Mouse (Mus musculus): Measurements from ENCODE around the gene Coro1c. TPM values are rescaled to one million over a fixed set of nuclear protein-coding genes. Genes with fewer than 3 reads are reported as not detected.

Coro1c gene
- total RNA-seq, 2 experiments from 2014 or later = 43.9 to 56.3 TPM

DNA sequence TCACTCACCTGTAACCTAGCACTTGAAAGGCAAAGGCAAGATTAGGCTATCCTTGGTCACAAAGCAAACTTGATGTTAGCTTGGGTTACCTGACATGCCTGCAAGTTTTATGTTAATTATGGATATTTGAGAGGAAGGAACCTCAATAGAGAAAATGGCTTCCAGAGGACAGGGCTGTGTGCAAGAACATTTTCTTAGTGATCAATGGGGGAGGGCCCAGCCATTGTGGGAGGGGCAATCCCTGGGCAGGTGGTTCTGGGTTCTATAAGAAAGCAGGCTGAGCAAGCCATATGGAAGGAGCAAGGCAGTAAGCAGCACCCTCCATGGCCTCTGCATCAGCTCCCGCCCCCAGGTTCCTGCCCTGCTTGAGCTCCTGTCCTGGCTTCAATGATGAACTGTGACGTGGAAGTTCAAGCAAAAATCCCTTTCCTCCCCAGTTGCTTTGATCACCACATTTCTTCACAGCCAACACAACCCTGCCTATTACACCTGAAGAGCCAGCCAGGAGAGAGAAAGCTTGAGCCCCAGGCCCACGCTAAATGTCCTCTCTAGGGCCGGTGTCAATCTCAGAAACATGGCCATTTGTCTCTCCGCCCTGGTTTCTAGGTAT, 20.3 kb downstream of the Coro1c start:
- DNase-seq (ENCODE audit: low spot score in 2 of 2) = no peak

DNA sequence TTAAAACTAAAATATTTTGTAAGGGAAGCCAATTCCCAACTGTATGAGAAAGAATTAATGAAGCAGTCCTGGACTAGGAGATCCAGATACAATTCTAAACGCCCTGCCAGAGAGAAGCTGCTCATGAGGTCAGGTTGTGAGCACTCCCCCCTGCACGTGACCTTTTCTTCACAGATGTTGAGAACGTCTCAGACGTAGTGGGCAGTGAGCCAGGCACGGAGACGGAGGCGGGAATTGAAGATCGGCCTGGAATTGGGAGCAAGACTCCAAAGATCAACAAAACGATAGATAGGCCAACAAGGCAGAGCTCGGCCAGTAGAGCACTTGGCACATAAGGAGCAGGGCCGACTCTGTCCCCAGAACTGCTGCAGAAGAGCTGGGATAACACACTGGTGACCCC, 21.4 kb downstream of the Coro1c start:
- peak in 1 of 2 experiments; percentile 52 for DNase-seq (ENCODE audit: low spot score in 2 of 2)

GRCm38 (mm10) chr5:113885623-113886022, 22.9 kb downstream of the Coro1c start:
- DNase-seq (ENCODE audit: low spot score in 2 of 2) = no peak

- no peak for DNase-seq (ENCODE audit: low spot score in 2 of 2)
Observed at GRCm38 (mm10) chr5:113884750-113885149, 23.8 kb downstream of the Coro1c start.

DNA sequence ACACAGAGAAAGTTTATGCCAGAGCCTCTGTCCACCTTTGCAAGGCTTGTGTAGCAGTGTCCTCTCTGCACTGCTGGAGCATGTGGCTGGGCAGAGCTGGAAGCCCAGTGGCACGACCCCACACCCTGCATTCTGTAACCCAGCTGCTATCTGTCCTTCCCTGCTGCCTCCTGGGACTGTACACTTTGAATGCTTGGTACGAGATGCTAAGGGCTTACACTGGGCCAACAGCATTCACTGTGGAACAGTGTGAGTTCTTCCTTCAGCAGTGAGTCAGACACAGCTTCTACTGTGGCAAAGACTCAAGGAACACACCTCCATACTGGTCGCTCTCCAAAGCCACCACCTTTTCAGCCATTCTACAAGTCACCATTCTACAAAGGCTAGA, 25.2 kb downstream of the Coro1c start:
- no peak for DNase-seq (ENCODE audit: low spot score in 2 of 2)

DNA sequence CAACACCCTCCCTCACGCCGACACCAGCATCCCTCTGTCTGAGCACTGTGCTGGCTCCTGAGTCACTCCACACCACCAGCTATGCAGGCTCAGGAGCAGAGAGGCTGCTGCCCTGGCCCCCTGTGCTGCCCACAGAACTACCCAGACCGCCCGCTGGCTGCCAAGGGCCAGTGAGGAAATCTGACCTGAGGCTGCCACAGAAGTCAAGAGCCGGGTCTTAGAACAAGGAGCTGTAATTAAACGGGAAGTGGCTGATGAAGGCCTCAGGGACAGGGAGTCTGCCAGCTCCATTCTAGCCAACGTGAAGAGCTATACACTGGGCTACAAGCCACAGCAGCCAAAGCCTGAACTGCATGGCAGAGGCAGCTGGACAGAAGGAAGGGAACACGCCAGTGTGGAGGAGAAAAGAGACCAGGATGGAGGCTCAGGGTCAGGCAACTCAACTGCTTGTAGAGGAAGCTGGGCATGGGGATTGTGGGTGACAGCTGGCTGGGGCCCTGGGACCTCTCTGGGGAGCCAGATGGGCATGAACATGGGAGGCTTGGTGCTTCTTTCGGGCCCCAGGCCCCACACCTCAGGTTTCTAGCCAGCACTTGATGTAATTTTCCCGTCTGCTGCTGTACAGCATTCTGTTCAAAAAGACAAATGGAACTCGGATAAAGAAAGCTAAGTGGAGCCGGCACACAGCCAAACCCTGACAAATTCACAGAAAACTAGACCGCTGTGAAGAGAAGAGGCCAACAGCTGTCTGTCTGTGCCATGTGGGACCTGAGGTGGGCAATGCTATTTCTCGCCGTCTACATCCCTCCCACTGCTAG, 25.8 kb downstream of the Coro1c start:
- no peak for DNase-seq (ENCODE audit: low spot score in 2 of 2)

DNA sequence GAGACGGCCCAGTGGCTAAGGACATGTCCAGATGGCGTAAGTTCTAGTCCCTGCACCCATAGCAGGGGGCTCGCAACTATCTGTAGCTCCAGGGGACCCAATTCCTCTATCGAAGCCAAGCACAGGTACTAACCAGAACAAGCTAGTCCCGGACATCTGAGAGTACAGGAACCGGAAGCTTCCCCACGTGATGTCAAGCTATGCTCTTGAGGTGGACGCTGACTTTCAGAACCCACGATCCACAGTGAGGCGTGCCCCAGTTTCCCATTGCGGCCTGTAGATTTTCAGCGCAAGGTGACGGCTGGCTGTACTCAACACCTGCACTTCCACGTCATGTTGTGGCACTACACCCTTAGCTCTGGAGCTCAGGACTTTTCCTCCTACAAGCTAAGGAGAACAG, 27.4 kb downstream of the Coro1c start:
- no peak for DNase-seq (ENCODE audit: low spot score in 2 of 2)

GRCm38 (mm10) chr5:113878943-113879617, 29.5 kb downstream of the Coro1c start:
- DNase-seq (ENCODE audit: low spot score in 2 of 2) = no peak

DNA sequence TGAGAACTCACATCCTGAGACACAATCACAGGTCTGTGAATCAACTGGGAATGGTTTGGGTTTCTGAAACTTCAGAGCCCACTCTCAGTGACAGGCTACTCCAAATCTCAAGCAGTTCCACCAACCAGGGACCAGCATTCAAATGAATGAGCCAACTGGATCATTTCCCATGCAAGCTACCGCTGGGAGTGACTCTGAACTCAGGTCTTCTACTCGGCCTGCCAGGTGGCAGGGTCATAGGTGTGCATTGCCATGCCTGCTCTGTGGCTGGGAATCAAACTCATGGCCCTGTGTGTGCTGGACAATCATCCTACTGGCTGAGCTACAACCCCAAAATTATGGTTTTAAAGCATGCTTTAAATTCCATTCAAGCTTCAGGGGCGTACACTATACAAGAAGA, 31.0 kb downstream of the Coro1c start:
- DNase-seq (ENCODE audit: low spot score in 2 of 2) = no peak

GRCm38 (mm10) chr5:113876176-113876575, 32.4 kb downstream of the Coro1c start:
- no peak for DNase-seq (ENCODE audit: low spot score in 2 of 2)

DNA sequence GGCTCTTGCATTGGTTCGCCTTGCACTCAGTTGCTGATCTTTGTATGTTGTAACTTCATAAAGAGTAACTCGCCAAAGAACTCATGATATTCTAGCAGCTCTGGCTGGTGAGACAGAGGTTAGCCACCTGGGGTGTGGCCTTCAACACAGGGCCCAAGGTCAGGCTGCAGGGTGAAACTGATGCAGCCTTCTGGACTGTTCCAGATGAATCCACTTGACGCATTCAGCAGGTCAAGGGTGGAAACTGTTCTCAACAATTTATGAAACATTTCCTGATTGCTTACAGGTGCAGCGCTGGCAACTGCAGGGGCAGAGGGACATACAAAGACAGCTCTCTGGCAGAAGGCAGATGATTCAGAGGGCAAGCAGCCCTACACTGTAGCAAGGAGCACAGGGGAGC, 32.9 kb downstream of the Coro1c start:
- no peak for DNase-seq (ENCODE audit: low spot score in 2 of 2)

- no peak for DNase-seq (ENCODE audit: low spot score in 2 of 2)
Observed at GRCm38 (mm10) chr5:113874063-113875024, 34.2 kb downstream of the Coro1c start.

- DNase-seq (ENCODE audit: low spot score in 2 of 2) = peak; percentile 45 to 55
Observed at GRCm38 (mm10) chr5:113872936-113873912, 35.3 kb downstream of the Coro1c start.

GRCm38 (mm10) chr5:113871903-113872548, 36.5 kb downstream of the Coro1c start:
- DNase-seq (ENCODE audit: low spot score in 2 of 2) = no peak

DNA sequence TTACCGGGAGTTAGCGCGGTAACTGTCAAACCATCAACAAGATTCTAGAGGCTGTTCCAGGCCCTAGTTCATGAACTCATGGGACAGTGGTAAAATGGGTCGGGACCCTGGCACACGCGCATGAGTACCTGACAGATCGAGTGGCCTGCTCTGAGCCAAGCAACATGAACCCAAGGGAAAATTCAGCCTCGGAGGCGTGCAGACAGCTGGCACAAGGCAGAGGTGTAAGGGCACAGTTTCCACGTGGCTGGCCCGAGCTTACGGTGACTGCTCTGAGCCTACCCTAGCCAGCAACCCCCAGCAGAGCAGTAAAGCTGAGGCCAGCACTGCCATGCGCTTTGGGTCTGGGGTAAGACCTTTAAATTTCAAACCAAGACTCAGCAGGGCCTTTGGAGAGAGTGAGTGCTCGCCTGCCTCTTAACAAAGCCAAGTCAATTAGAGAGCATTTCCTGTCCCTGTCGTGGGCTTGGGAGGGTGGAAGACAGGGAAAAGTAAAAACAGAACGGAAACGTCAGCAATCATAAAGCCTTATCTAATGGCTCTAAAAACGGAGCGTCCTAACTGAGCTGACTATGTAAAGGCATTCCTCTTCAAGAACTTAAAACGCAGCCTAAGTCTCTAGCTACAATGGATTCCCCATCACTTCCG, 38.0 kb downstream of the Coro1c start:
- no peak for DNase-seq (ENCODE audit: low spot score in 2 of 2)

- DNase-seq (ENCODE audit: low spot score in 2 of 2) = no peak
Observed at GRCm38 (mm10) chr5:113869132-113869531, 39.4 kb downstream of the Coro1c start.

DNA sequence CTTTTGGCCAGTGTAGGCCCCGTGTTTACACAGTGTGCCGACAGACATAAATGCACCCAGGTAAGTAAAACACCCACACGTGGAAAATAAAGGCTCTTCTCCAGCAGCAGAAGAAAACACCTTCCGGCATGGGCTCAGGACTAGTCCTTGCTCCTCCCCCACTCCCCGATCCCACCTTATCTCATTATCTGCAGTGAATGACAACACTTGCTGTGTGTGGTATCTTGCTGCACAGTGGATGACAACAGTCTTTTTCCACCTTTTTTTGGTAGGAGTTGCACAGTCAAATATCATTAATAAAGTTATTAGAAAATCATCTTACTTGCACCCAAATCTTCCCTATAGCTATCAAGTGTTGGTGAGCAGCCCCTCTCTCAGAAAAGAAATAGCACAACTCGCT, 43.6 kb downstream of the Coro1c start:
- no peak for DNase-seq (ENCODE audit: low spot score in 2 of 2)

DNA sequence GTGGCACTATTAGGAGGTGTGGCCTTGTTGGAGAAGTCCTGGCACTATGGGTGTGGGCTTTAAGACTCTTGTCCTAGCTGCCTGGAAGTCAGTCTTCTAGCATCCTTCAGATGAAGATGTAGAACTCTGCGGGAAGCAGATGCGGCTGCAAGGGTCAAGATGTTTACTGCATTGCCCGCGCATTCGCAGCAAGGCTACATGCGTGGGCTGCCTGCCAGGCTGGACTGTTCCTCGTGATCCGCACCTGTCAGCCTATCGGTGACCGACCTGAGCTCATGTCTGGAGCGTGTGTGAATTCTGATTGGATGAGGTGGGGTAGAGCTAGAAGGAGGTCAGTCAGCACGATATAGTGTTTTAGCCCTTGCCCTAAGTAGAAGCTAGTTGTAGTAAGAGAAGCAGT, 44.6 kb downstream of the Coro1c start:
- DNase-seq (ENCODE audit: low spot score in 2 of 2) = no peak

GRCm38 (mm10) chr5:113862418-113862817, 46.1 kb downstream of the Coro1c start:
- no peak for DNase-seq (ENCODE audit: low spot score in 2 of 2)
